Mouse (Mus musculus) neural tube, embryonic 11.5 days (tissue): Measurements from ENCODE around the gene Rnf123. TPM values are rescaled to one million over a fixed set of nuclear protein-coding genes. Genes with fewer than 3 reads are reported as not detected.

ENCODE experiments used
- ATAC-seq: fragments of 200-750 bp; cut with Nextera tagmentation; 2 replicates; pipeline ENCODE4 v1.8.0; 2017; ENCODE audit warnings: moderate number of reproducible peaks, mild to moderate bottlenecking, moderate TSS enrichment, moderate library complexity; ENCODE audit not compliant: insufficient read depth, low FRiP score, low TSS enrichment
- DNase-seq: peaks from one replicate; pipeline ENCODE4 v3.0.0-alpha.2; 2015; ENCODE audit warnings: low spot score
- H3K27ac ChIP-seq: fragments of 300-500 bp; sonication (generic); 2 replicates; pipeline ENCODE4 v1.5.1; 2014; ENCODE audit warnings: low read depth, mild to moderate bottlenecking, low read length
- H3K27me3 ChIP-seq: fragments of 300-500 bp; sonication (generic); 2 replicates; pipeline ENCODE4 v1.6.1; 2014; ENCODE audit warnings: mild to moderate bottlenecking, low read length, mixed read lengths; ENCODE audit not compliant: control insufficient read depth, insufficient read depth
- H3K36me3 ChIP-seq: fragments of 300-500 bp; sonication (generic); 2 replicates; pipeline ENCODE4 v1.6.1; 2014; ENCODE audit warnings: mild to moderate bottlenecking, low read length, moderate library complexity, mixed read lengths; ENCODE audit not compliant: control insufficient read depth, insufficient read depth
- H3K4me1 ChIP-seq: fragments of 300-500 bp; sonication (generic); 2 replicates; pipeline ENCODE4 v1.6.1; 2014; ENCODE audit warnings: low read length, mixed read lengths; ENCODE audit not compliant: control insufficient read depth, insufficient read depth
- H3K4me2 ChIP-seq: fragments of 300-500 bp; sonication (generic); 2 replicates; pipeline ENCODE4 v1.6.1; 2014; ENCODE audit warnings: low read depth, mild to moderate bottlenecking, moderate library complexity
- H3K4me3 ChIP-seq: fragments of 300-500 bp; sonication (generic); 2 replicates; pipeline ENCODE4 v1.5.1; 2014; ENCODE audit warnings: low read depth, low read length
- H3K9ac ChIP-seq: fragments of 300-500 bp; sonication (generic); 2 replicates; pipeline ENCODE4 v1.6.1; 2014; ENCODE audit warnings: mild to moderate bottlenecking, low read length
- H3K9me3 ChIP-seq: fragments of 300-500 bp; sonication (generic); 2 replicates; pipeline ENCODE4 v1.6.1; 2016; ENCODE audit warnings: low read length; ENCODE audit not compliant: control insufficient read depth
- WGBS: fragments of 180-500 bp; shearing (Covaris S2); extraction: QIAGEN DNeasy Blood & Tissue Kit; methylation state at CpG from one replicate; pipeline ENCODE4 v1.1.7; 2014; 5-methylcytosine and 5-hydroxymethylcytosine counted together
- polyA plus RNA-seq: library from polyadenylated mRNA; unstranded; fragments of >200 nt; fragmentation: Nextera tagmentation; extraction: Ambion mirVana; gene quantifications from 2 replicates; pipeline ENCODE4 v1.2.1, GENCODE M21; 2014

Rnf123 gene
- polyA plus RNA-seq, 1 experiment from 2014 or later = 31.6 TPM

GRCm38 (mm10) chr9:108121170-108121969 is 38.2 kb upstream of the Rnf123 start:
- ATAC-seq (no peak), DNase-seq (no peak)
- no peaks in the 10 kb centered on the region for H3K27me3 ChIP-seq
- WGBS = 85% methylated on average over 10 of the region's 10 CpGs
- H3K9ac ChIP-seq = no peak overlapping the region
- no peak overlapping the region for H3K4me3 ChIP-seq
- no peak overlapping the region for H3K4me2 ChIP-seq
- H3K27ac ChIP-seq = no peak overlapping the region
- peaks cover 2% of the 10 kb centered on the region; the same call in 1 of the 2 replicates for H3K36me3 ChIP-seq
- H3K9me3 ChIP-seq = no peaks in the 10 kb centered on the region
- H3K4me1 ChIP-seq = no peaks in the 10 kb centered on the region

DNA sequence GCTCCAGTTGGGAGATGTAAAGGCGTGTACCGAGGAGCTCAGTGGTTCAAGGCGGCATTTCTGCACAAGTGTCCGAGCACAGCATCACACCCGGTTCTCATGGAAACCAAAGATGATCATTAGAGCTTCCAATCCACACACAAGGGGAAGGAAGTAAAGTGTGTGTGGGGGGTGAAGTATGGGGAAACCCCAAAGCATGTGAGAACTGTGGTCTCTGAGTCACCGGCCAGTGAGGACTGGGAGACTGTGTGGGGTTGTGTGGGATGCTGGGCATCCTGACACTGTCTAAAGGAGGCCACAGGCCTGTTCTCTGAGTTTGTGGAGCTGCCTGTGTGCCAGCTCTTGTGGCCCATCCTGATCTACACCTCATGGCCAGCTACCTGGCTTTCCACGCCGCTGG is 37.5 kb upstream of the Rnf123 start:
- no peak overlapping the region for H3K4me3 ChIP-seq
- no peaks in the 10 kb centered on the region for H3K9me3 ChIP-seq
- no peak for DNase-seq
- no peak overlapping the region for H3K27ac ChIP-seq
- no peak for ATAC-seq
- no peak overlapping the region for H3K4me2 ChIP-seq
- 94% methylated on average over 8 of the region's 8 CpGs for WGBS
- H3K27me3 ChIP-seq = no peaks in the 10 kb centered on the region
- no peak overlapping the region for H3K9ac ChIP-seq
- no peaks in the 10 kb centered on the region for H3K4me1 ChIP-seq
- peaks cover under 1% of the 10 kb centered on the region; the same call in 1 of the 2 replicates for H3K36me3 ChIP-seq

DNA sequence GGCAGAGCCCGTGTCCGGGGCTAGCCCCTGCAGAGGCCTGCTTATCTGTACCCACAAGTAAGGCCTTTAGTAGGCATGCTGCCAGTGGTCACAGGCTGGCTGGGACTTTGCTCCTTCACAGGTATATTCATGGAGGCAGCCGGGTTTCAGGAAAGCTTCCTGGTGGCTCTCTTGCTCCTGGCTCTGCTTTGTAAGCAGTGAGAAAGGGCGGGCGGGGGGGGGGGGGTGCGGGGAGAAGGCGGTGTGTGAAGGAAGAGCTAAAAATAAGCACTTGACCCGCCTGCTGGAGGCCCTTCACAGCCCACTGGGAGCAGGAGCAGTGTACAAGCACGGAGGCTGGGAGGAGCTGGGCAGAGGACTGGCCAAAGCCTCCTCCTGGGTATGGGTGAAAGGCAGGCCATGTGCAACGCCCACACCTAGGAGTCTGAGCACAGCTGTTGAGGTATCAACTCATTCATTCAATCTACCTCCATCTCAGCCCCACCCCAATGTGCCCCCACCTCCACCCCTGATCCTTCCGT is 36.8 kb upstream of the Rnf123 start:
- 71% methylated on average over 9 of the region's 11 CpGs for WGBS
- Histone ChIP-seq H3K27me3 (no peaks in the 10 kb centered on the region), H3K9ac (no peak overlapping the region), H3K4me3 (no peak overlapping the region), H3K4me2 (no peak overlapping the region), H3K27ac (no peak overlapping the region), H3K4me1 (no peaks in the 10 kb centered on the region), H3K36me3 (no peaks in the 10 kb centered on the region), H3K9me3 (no peaks in the 10 kb centered on the region)
- DNase-seq = no peak
- no peak for ATAC-seq

DNA sequence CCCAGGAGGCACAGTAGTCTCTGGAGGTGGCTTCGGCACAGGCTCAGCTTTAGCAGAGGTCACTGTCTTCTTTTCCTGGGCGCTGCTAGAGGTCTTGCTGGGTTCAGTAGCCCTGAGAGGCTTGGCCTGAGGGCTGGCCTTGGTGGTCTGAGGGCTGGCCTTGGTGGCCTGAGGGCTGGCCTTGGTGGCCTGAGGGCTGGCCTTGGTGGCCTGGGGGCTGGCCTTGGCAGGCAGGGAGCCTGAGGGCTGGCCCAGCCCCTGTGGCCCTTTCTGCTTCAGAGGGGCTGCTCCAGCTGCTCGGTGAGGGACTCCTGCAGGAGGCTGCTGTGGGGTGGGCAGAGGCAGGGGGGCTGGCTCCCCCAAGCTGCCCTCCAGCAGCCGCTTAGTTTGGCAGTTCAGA is 34.0 kb upstream of the Rnf123 start:
- Histone ChIP-seq H3K4me2 (no peak overlapping the region), H3K27ac (no peak overlapping the region), H3K4me3 (no peak overlapping the region), H3K9me3 (no peaks in the 10 kb centered on the region), H3K4me1 (no peaks in the 10 kb centered on the region), H3K9ac (no peak overlapping the region), H3K27me3 (no peaks in the 10 kb centered on the region), H3K36me3 (peaks cover 2% of the 10 kb centered on the region; the same call in 1 of the 2 replicates)
- no peak for ATAC-seq
- no peak for DNase-seq
- WGBS = 51% methylated on average over 4 of the region's 4 CpGs

GRCm38 (mm10) chr9:108115290-108116077 is 32.3 kb upstream of the Rnf123 start:
- Histone ChIP-seq H3K4me3 (no peak overlapping the region), H3K9me3 (no peaks in the 10 kb centered on the region), H3K36me3 (peaks cover 2% of the 10 kb centered on the region; the same call in 1 of the 2 replicates), H3K27ac (no peak overlapping the region), H3K4me1 (no peaks in the 10 kb centered on the region), H3K27me3 (no peaks in the 10 kb centered on the region), H3K9ac (no peak overlapping the region), H3K4me2 (no peak overlapping the region)
- whole genome bisulfite sequencing = 65% methylated on average over 43 of the region's 43 CpGs
- no peak for ATAC-seq
- DNase-seq = no peak

DNA sequence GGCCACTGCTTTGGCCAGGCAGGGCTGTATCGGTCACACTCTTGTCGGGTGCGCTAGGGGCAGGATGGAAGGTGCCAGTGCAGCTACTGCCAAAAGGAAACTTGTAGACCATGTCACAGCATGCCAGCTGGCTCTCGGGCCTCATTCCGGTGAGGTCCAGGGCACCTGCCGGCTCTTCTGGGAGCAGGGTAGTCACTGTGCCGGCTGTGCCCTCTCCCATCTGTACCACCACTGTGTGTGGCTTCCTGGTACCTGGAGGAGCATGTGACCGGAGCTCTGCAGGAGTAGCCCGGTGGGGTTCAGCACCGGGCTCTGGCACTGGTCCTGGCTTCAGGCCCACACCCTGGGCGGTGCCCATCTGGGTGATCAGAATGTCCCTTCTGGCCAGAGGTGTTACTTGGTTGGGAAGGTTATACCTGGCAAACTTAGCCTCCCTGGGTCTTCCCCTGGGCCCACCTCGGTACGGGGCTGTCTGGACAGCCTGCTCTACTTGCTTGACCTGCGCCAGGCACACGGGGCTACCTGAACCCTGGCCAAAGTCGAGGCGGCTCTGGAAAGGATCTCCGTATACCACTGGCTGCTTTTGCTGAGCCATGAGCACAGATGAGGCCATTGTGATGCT is 29.7 kb upstream of the Rnf123 start:
- Histone ChIP-seq H3K27me3 (no peaks in the 10 kb centered on the region), H3K4me3 (no peak overlapping the region), H3K9me3 (no peaks in the 10 kb centered on the region), H3K36me3 (peaks cover 2% of the 10 kb centered on the region; the same call in 1 of the 2 replicates), H3K4me2 (no peak overlapping the region), H3K4me1 (no peaks in the 10 kb centered on the region), H3K9ac (no peak overlapping the region), H3K27ac (no peak overlapping the region)
- ATAC-seq (no peak), DNase-seq (no peak)
- 93% methylated on average over 18 of the region's 18 CpGs for WGBS

- Histone ChIP-seq H3K4me2 (peak overlapping the region; percentile 23), H3K9me3 (no peaks in the 10 kb centered on the region), H3K9ac (no peak overlapping the region), H3K27ac (no peak overlapping the region), H3K27me3 (no peaks in the 10 kb centered on the region), H3K4me3 (no peak overlapping the region), H3K4me1 (no peaks in the 10 kb centered on the region), H3K36me3 (peaks cover 2% of the 10 kb centered on the region; the same call in 1 of the 2 replicates)
- DNase-seq = no peak
- no peak for ATAC-seq
- 76% methylated on average over 17 of the region's 17 CpGs for WGBS
Measured at GRCm38 (mm10) chr9:108111593-108112121, 28.5 kb upstream of the Rnf123 start.

DNA sequence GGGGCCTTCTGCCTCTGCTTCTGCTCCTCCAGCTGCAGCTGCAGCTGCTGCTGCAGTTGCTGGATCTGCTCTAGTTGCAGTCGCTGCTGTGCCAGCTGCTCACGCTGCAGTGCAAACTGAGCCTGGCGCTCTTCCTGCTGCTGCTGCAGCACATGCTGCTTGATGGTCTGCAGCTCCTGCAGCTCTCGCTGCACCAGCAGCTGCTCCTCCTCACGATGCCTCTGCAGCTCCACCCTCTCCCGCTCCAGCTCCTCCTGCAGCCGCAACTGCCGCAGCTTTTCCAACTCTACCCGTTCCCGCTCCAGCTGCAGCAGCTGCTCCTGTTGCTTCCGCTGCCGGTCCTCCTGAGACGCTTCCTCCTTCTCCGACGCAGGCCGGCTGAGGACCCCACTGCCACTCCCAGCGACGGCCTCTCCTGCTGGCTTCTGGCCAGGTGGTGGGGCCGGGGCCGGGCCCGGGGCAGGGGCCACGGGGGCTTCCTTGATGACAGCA is 28.0 kb upstream of the Rnf123 start:
- no peaks in the 10 kb centered on the region for H3K4me1 ChIP-seq
- H3K27ac ChIP-seq = no peak overlapping the region

More for the DNA sequence above, 28.0 kb upstream of the Rnf123 start:
- Histone ChIP-seq H3K4me3 (peak overlapping the region; percentile 1; the same call in 1 of the 2 replicates), H3K27me3 (no peaks in the 10 kb centered on the region), H3K9me3 (no peaks in the 10 kb centered on the region), H3K4me2 (peak overlapping the region; percentile 23), H3K9ac (peak overlapping the region; percentile 32; the same call in 1 of the 2 replicates), H3K36me3 (peaks cover 2% of the 10 kb centered on the region; the same call in 1 of the 2 replicates)
- WGBS = 8% methylated on average over 22 of the region's 22 CpGs
- DNase-seq = peak; percentile 34
- no peak for ATAC-seq
